Comparison of ENCODE assay signal across 18 mouse cellular contexts in genomic region chr13:77548750-77549149, GRCm38 (mm10).
DNase-seq lines count a peak whose midpoint lies in the region; ATAC-seq lines count a peak whose summit lies in the region.
"Had no signal": no experiment of that assay in that cellular context is flagged by ENCODE, and none has a peak within 500 bp of the region (broad histone marks: within the 10 kb centered on the region; RNA-seq: fewer than 3 reads in every experiment).

No protein-coding gene starts in this region.

- ATAC-seq in limb, embryonic 11.5 days (ENCODE audit: insufficient number of reproducible peaks, low FRiP score, low TSS enrichment, low read depth), result peak; percentile 19; the same call in 1 of the 2 replicates
- peak; percentile 36; the same call in 1 of the 2 replicates for ATAC-seq in neural tube, embryonic 11.5 days (ENCODE audit: insufficient read depth, low FRiP score, low TSS enrichment)
- ATAC-seq in neural tube, embryonic 15.5 days (ENCODE audit: low FRiP score), result no peak
- peak; percentile 64; the same call in 1 of the 2 replicates for ATAC-seq in forebrain, embryonic 15.5 days (replicated peaks)
- ATAC-seq in granulocyte monocyte progenitor cell, adult 5-6 weeks (replicated peaks; ENCODE audit: poor library complexity, severe bottlenecking), result no peak

- no peaks in the 10 kb centered on the region for H3K9me3 ChIP-seq in limb, embryonic 11.5 days (ENCODE audit: control insufficient read depth, low read length)
- H3K9me3 ChIP-seq in limb, embryonic 10.5 days (replicated peaks), result no peaks in the 10 kb centered on the region
- H3K9me3 ChIP-seq in neural tube, embryonic 11.5 days (ENCODE audit: control insufficient read depth, low read length), result no peaks in the 10 kb centered on the region
- H3K9me3 ChIP-seq in neural tube, embryonic 15.5 days (replicated peaks), result no peaks in the 10 kb centered on the region
- H3K9me3 ChIP-seq in forebrain, embryonic 15.5 days, result no peaks in the 10 kb centered on the region
- H3K9me3 ChIP-seq: embryonic facial prominence, embryonic 15.5 days; heart, embryonic 13.5 days; hindbrain, embryonic 12.5 days had no signal

- no peak overlapping the region for H3K27ac ChIP-seq in limb, embryonic 11.5 days (replicated peaks; ENCODE audit: low read depth, low read length)
- H3K27ac ChIP-seq in limb, embryonic 10.5 days, result no peak overlapping the region
- no peak overlapping the region for H3K27ac ChIP-seq in neural tube, embryonic 11.5 days (ENCODE audit: low read depth, low read length)
- H3K27ac ChIP-seq in neural tube, embryonic 15.5 days (replicated peaks), result no peak overlapping the region
- no peak overlapping the region for H3K27ac ChIP-seq in forebrain, embryonic 15.5 days (replicated peaks)
- H3K27ac ChIP-seq: embryonic facial prominence, embryonic 15.5 days; gastrocnemius, adult 2 months; heart, embryonic 13.5 days; hindbrain, embryonic 12.5 days; hindbrain, postnatal 0 days had no signal

- H3K4me1 ChIP-seq in limb, embryonic 11.5 days (ENCODE audit: control insufficient read depth, insufficient read depth, low read length), result no peaks in the 10 kb centered on the region
- H3K4me1 ChIP-seq in limb, embryonic 10.5 days, result peaks cover 7% of the 10 kb centered on the region; the same call in 1 of the 2 replicates
- H3K4me1 ChIP-seq in neural tube, embryonic 11.5 days (ENCODE audit: control insufficient read depth, insufficient read depth, low read length), result no peaks in the 10 kb centered on the region
- H3K4me1 ChIP-seq in neural tube, embryonic 15.5 days, result peaks cover 11% of the 10 kb centered on the region
- H3K4me1 ChIP-seq in forebrain, embryonic 15.5 days, result peaks cover 7% of the 10 kb centered on the region; the same call in 1 of the 2 replicates
- H3K4me1 ChIP-seq: embryonic facial prominence, embryonic 15.5 days; heart, embryonic 13.5 days had no signal

- WGBS in limb, embryonic 11.5 days, result 63% methylated on average over 4 of the region's 4 CpGs
- WGBS in limb, embryonic 10.5 days, result 83% methylated on average over 4 of the region's 4 CpGs
- 66% methylated on average over 4 of the region's 4 CpGs for WGBS in neural tube, embryonic 11.5 days
- 47% methylated on average over 4 of the region's 4 CpGs for WGBS in neural tube, embryonic 15.5 days
- 6% methylated on average over 4 of the region's 4 CpGs for WGBS in forebrain, embryonic 15.5 days

- H3K4me2 ChIP-seq in limb, embryonic 11.5 days (ENCODE audit: low read depth, severe bottlenecking), result no peak overlapping the region
- H3K4me2 ChIP-seq in neural tube, embryonic 11.5 days (ENCODE audit: low read depth), result no peak overlapping the region
- no peak overlapping the region for H3K4me2 ChIP-seq in neural tube, embryonic 15.5 days
- H3K4me2 ChIP-seq in forebrain, embryonic 15.5 days (replicated peaks), result no peak overlapping the region
- H3K4me2 ChIP-seq: embryonic facial prominence, embryonic 15.5 days had no signal

- no peaks in the 10 kb centered on the region for H3K27me3 ChIP-seq in limb, embryonic 11.5 days (ENCODE audit: control insufficient read depth, insufficient read depth, low read length)
- no peaks in the 10 kb centered on the region for H3K27me3 ChIP-seq in limb, embryonic 10.5 days (ENCODE audit: low read depth, poor library complexity, severe bottlenecking)
- no peaks in the 10 kb centered on the region for H3K27me3 ChIP-seq in neural tube, embryonic 11.5 days (ENCODE audit: control insufficient read depth, insufficient read depth, low read length)
- H3K27me3 ChIP-seq in neural tube, embryonic 15.5 days (replicated peaks), result no peaks in the 10 kb centered on the region
- H3K27me3 ChIP-seq in forebrain, embryonic 15.5 days, result peaks cover 6% of the 10 kb centered on the region
- H3K27me3 ChIP-seq: embryonic facial prominence, embryonic 15.5 days; heart, embryonic 13.5 days; hindbrain, embryonic 12.5 days had no signal

- H3K36me3 ChIP-seq in limb, embryonic 11.5 days (ENCODE audit: control insufficient read depth, insufficient read depth, low read length), result no peaks in the 10 kb centered on the region
- no peaks in the 10 kb centered on the region for H3K36me3 ChIP-seq in limb, embryonic 10.5 days
- no peaks in the 10 kb centered on the region for H3K36me3 ChIP-seq in neural tube, embryonic 11.5 days (ENCODE audit: control insufficient read depth, insufficient read depth, low read length)
- no peaks in the 10 kb centered on the region for H3K36me3 ChIP-seq in neural tube, embryonic 15.5 days
- H3K36me3 ChIP-seq in forebrain, embryonic 15.5 days, result no peaks in the 10 kb centered on the region
- H3K36me3 ChIP-seq: embryonic facial prominence, embryonic 15.5 days; heart, embryonic 13.5 days; hindbrain, embryonic 12.5 days had no signal

- H3K9ac ChIP-seq in limb, embryonic 11.5 days (ENCODE audit: low read length), result no peak overlapping the region
- no peak overlapping the region for H3K9ac ChIP-seq in neural tube, embryonic 11.5 days (ENCODE audit: low read length)
- H3K9ac ChIP-seq in neural tube, embryonic 15.5 days (replicated peaks), result no peak overlapping the region
- H3K9ac ChIP-seq in forebrain, embryonic 15.5 days (replicated peaks), result no peak overlapping the region
- H3K9ac ChIP-seq: embryonic facial prominence, embryonic 15.5 days; heart, embryonic 13.5 days; hindbrain, embryonic 12.5 days had no signal

- no peak overlapping the region for H3K4me3 ChIP-seq in limb, embryonic 11.5 days (ENCODE audit: low read depth, low read length)
- H3K4me3 ChIP-seq in limb, embryonic 10.5 days, result no peak overlapping the region
- H3K4me3 ChIP-seq in neural tube, embryonic 11.5 days (ENCODE audit: low read depth, low read length), result no peak overlapping the region
- no peak overlapping the region for H3K4me3 ChIP-seq in neural tube, embryonic 15.5 days (replicated peaks)
- no peak overlapping the region for H3K4me3 ChIP-seq in forebrain, embryonic 15.5 days
- H3K4me3 ChIP-seq: embryonic facial prominence, embryonic 15.5 days; erythroblast, embryonic 14.5 days; gastrocnemius, adult 2 months; heart, embryonic 13.5 days; hindbrain, embryonic 12.5 days had no signal

- DNase-seq in limb, embryonic 11.5 days (ENCODE audit: low spot score), result no peak
- no peak for DNase-seq in limb, embryonic 10.5 days (ENCODE audit: low spot score)
- no peak for DNase-seq in neural tube, embryonic 11.5 days (ENCODE audit: low spot score)
- no peak for DNase-seq in thymus, postnatal 4 days
- DNase-seq: cerebellum, adult 11 months; cerebellum, adult 8-10 months; gastrocnemius, adult 2 months; gastrocnemius, postnatal 25 days; heart, adult 11 months; heart, postnatal 36 days had no signal

Comparison
In these comparisons a context has a peak if more than half of its experiments do, and no peak if none do; other contexts are left out.
1. ATAC-seq: peak in limb, embryonic 11.5 days (single experiment), neural tube, embryonic 11.5 days (single experiment) and forebrain, embryonic 15.5 days (single experiment); none in neural tube, embryonic 15.5 days (single experiment) and granulocyte monocyte progenitor cell, adult 5-6 weeks (single experiment).